Mouse (Mus musculus) adrenal gland, adult (tissue): ENCODE data around the gene Nat8l.

Source experiments
- DNase-seq, 2 experiments: peaks; one replicate each; pipeline ENCODE4 v3.0.0; 2022 to 2023; ENCODE audit warnings: low spot score in 1 of 2; ENCODE audit not compliant: inconsistent age in 2 of 2

The Nat8l gene

GRCm38 (mm10) chr5:34002636-34003035, 6.9 kb downstream of the Nat8l start:
- no peak for DNase-seq

- peak in 1 of 2 experiments; percentile 49 for DNase-seq
Measured at GRCm38 (mm10) chr5:34004618-34005017, 8.8 kb downstream of the Nat8l start.

GRCm38 (mm10) chr5:34006832-34007231, 11.0 kb downstream of the Nat8l start:
- DNase-seq, result no peak

DNA sequence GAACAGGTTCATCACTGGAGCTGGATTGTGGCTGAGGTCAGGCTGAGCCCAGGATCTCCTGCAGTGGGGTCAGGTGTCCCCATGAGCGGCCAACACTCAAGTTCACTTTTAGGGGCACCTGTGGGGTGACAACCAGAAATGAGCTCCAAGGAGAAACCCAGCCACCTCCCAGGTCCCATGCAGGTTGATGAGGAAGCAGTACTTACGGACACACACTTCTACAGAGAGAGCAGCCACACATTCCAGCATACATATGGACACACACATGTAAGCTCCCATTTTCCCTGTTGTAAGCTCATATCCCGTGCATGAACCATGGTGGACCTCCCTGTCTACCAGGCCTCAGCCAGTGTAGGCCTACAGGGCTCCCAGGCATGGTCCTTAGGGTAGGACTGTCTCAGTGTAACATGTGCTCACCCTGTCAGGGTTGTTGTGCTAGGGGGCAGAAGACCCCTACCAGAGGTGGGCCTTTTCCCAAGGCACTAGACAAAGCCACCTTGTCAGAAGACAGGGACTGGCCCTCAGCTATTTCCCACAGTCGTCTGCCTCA, 11.7 kb downstream of the Nat8l start:
- DNase-seq, result no peak

DNA sequence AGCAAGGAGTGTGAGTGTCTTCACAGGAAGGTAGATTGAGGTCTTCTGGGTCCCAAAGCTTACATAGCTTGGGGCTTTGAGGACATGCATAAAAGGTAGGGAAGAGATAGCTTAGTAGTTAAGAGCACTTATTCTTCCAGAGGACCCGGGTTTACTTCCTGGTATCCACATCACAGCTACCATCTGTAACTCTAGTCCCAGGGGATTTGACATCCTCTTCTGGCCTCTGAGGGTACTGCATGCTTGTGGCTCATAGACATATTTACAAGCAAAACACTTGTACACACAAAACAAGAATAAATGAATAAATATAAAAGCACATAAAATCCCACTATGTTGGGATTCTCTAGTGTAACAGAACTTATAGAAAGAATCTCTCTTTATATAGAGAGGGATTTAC, 18.9 kb downstream of the Nat8l start:
- no peak for DNase-seq

GRCm38 (mm10) chr5:34018968-34019367, 23.2 kb downstream of the Nat8l start:
- DNase-seq, result no peak

DNA sequence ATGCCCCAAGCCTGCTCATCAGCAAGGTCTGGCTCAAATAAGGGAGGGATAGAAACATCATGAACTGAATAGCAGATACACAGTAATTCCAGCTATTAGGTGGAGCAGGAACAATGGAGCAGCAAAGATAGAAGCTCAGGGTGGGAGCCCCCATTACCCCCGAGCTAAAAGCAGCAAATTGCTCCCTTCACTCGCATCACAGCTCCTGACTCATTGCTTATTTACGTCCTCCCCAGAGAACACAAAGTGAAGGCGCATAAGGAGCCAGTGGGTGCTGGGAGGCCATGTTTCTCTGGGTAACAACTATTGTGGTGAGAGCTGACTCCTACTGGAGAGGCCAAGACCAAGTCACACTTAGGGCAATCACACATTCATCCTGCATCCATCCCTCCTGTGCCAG, 34.3 kb downstream of the Nat8l start:
- DNase-seq, result no peak

- no peak for DNase-seq
Measured at GRCm38 (mm10) chr5:34031022-34031421, 35.2 kb downstream of the Nat8l start.

GRCm38 (mm10) chr5:34032520-34032919, 36.7 kb downstream of the Nat8l start:
- DNase-seq, result peak in 1 of 2 experiments; percentile 56
